Mouse (Mus musculus): ENCODE data around the gene Limch1.

Gene Limch1

GRCm38 (mm10) chr5:66829505-66829904 lies 83.9 kb downstream of the Limch1 start:
- DNase-seq (ENCODE audit: low read depth, low spot score), result no peak

- DNase-seq (ENCODE audit: low read depth, low spot score), result no peak
These were observed 84.6 kb downstream of the Limch1 start for GRCm38 (mm10) chr5:66830206-66830605.

GRCm38 (mm10) chr5:66834756-66835155 lies 89.1 kb downstream of the Limch1 start:
- DNase-seq (ENCODE audit: low read depth, low spot score), result no peak

DNA sequence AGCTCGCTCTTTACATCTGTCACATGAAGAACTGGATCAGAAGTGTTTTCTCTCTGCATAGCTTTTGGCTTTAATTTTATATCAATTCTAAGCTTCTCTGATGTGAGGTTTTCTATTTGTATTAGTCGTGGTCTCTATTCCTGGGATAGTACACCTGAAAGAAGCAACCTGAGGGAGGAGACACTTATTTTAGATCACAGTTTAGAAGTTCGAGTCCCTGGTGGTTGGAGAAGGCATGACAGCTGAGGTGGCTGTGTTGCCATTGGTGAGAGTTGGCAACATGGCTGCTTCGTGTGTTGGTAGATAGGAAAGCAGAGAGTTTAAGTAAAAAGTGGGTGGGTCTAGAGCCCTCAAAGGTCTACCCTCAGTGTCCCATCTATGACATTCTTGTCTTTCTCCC lies 91.3 kb downstream of the Limch1 start:
- DNase-seq (ENCODE audit: low read depth, low spot score), result no peak

GRCm38 (mm10) chr5:66841971-66842370 lies 96.3 kb downstream of the Limch1 start:
- no peak for DNase-seq (ENCODE audit: low read depth, low spot score)

GRCm38 (mm10) chr5:66842776-66843175 lies 97.1 kb downstream of the Limch1 start:
- no peak for DNase-seq (ENCODE audit: low read depth, low spot score)

GRCm38 (mm10) chr5:66848136-66848535 lies 102.5 kb downstream of the Limch1 start:
- no peak for DNase-seq (ENCODE audit: low read depth, low spot score)

DNA sequence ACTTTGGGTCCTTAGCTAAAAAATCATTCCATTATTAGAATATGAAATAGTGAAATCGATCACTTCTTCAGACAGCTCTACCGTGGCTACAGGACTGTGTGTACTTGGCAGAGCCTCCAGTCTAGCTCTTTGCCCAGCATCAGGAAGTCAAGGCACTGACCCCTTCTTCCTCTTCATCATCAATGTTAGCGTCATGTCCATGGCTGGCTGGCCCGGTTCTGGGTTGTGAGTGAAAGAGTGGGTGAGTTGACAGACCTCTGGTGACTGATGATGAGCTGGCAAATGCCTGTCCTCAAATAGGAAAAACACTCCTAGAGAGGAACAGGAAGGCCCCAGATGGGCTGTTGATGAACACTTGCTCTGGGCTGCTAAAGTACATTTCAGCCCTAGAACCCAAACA lies 103.5 kb downstream of the Limch1 start:
- DNase-seq (ENCODE audit: low read depth, low spot score), result no peak

DNA sequence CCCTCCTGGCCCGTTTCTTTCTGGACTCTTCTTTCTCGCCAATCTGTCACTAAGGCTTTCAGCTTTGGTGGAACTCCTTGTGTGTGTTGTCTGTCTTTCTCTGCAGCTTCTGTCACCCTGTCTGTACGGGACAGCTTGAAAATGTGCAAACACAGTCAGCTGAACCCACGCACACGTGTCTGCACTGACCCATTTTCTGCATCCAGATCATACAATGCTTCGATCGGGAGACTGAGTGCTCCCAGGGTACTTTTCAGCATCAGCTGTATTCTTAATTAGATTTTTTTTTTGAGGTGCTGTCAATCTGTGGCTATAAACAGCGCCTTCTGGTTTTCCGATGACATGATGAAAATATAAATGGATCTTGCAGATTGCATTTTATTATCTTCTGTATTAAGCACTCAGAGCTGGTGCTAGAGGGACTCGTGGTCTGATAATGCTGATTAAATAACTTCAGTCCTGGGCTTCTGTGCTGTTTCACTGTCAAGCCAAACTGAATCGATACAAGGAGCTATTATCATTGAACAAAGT lies 105.2 kb downstream of the Limch1 start:
- DNase-seq (ENCODE audit: low read depth, low spot score), result no peak

- no peak for DNase-seq (ENCODE audit: low read depth, low spot score)
These were observed 106.1 kb downstream of the Limch1 start for GRCm38 (mm10) chr5:66851708-66852107.

GRCm38 (mm10) chr5:66854263-66854662 lies 108.6 kb downstream of the Limch1 start:
- no peak for DNase-seq (ENCODE audit: low read depth, low spot score)

- DNase-seq (ENCODE audit: low read depth, low spot score), result no peak
These were observed 109.9 kb downstream of the Limch1 start for GRCm38 (mm10) chr5:66855358-66856107.

- DNase-seq (ENCODE audit: low read depth, low spot score), result no peak
These were observed 113.9 kb downstream of the Limch1 start for GRCm38 (mm10) chr5:66859506-66859905.

DNA sequence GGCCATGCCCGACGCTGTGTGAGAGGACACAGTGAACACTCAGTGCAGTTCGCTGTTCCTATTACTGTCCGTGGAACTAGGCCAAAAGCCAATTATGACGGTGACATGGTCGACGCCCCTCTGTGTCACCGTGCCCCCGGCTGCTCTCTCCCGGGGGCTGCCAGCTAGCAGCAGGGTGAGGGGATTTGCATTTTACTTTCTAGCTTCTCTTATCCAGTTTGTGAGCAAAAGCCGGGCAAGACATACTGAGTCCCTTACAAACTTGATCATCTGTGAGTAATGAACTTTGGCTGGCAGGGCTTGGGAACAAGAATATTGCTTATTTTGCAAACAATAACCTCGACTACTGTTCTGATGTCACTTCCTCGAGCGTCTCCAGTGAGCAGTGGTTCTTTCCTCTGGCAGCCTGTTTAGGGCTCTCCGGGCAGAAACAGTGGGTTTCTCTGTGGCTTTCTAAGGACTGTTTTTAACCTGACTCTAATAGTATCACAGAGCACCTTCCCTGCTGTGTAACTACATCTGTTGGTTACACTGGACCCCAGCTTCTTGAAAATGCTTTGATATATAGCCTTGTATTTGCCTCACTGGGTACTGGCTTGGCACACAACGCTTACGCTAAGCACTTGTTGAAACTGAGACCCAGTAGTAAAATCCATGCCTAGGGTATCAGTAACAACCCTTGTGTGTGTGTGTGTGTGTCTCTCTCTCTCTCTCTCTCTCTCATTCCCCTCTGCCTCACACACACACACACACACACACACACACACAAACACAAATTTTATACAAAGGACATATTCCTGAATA lies 115.8 kb downstream of the Limch1 start:
- no peak for DNase-seq (ENCODE audit: low read depth, low spot score)

GRCm38 (mm10) chr5:66862151-66862550 lies 116.5 kb downstream of the Limch1 start:
- no peak for DNase-seq (ENCODE audit: low read depth, low spot score)

- no peak for DNase-seq (ENCODE audit: low read depth, low spot score)
These were observed 119.6 kb downstream of the Limch1 start for GRCm38 (mm10) chr5:66865229-66865628.

- DNase-seq (ENCODE audit: low read depth, low spot score), result no peak
These were observed 120.4 kb downstream of the Limch1 start for GRCm38 (mm10) chr5:66866019-66866418.

- DNase-seq (ENCODE audit: low read depth, low spot score), result no peak
These were observed 123.9 kb downstream of the Limch1 start for GRCm38 (mm10) chr5:66869545-66869944.

GRCm38 (mm10) chr5:66871521-66872050 lies 126.0 kb downstream of the Limch1 start:
- no peak for DNase-seq (ENCODE audit: low read depth, low spot score)

GRCm38 (mm10) chr5:66872053-66872452 lies 126.4 kb downstream of the Limch1 start:
- DNase-seq (ENCODE audit: low read depth, low spot score), result no peak

- DNase-seq (ENCODE audit: low read depth, low spot score), result no peak
These were observed 127.1 kb downstream of the Limch1 start for GRCm38 (mm10) chr5:66872681-66873080.

DNA sequence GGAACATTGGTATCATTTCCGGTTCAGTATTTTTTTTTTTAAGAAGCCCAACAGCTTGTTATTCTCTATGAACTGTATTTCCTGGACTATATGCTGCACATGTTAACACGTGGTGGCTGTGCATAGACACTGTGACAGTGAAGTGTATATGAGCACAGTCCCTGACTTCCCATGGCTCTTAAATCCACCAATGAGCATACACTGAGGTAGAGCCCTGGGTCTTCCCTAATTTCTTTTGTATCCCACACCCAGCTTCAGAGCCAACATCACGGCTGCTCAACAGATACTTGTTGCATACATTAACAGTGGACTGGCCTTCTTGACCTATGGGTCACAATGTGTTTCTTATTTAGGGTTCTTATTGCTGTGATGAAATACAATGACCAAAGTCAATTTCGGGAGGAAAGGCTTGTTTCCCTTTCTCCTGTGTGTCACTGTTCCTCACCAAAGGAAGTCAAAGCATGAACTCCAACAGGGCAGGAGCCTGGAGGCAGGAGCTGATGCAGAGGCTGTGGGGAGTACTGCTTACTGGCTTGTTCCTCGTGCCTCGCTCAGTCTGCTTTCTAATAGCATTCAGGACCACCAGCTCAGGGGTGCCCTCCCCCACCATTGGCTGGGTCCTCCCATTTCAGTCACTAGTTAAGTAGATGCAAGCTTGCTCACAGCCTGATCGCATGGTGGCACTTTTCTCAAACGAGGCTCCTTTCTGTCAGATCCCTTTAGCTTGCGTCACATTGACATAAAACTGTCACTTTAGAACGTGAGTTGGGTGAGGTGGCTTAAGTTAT lies 130.6 kb downstream of the Limch1 start:
- no peak for DNase-seq (ENCODE audit: low read depth, low spot score)

Measured in WW6 (cell line).